Mouse (Mus musculus) lung, postnatal 4 days (tissue): ENCODE measurements at regions not wholly inside any gene's neighbourhood (a gene's known extent, or its start where the extent isn't known, plus 50 kb on each side); places are given as distances from the start of the nearest gene placed in this dataset.
"Not testable (repeated sequence)": the region's sequence is repeated elsewhere in the genome, so short reads cannot be mapped to it uniquely, and the experiment has no call there.

Source experiments
- DNase-seq, 2 experiments: peaks; one replicate each; pipeline ENCODE4 v3.0.0; 2021

DNA sequence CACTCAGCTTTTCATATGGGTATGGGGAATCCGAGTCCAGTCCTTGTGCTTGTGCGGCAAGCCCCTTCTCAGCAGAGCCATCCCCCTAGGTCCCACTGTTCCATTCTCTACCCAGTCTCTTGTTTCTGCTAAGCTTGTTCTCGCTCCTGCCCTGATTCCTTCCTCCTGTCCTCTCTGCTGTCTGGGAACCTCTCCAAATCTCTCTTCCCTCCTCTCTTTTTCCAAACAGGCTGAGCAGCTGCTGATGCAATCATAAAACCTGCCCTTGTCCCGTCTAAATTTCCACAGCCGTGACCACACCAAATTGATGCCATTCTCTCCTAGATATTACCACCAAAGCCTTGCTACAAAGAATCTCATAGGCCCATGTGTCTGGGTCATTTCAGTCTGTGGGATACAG is 103.4 kb upstream of the Gcfc2 start:
- DNase-seq, result no peak

DNA sequence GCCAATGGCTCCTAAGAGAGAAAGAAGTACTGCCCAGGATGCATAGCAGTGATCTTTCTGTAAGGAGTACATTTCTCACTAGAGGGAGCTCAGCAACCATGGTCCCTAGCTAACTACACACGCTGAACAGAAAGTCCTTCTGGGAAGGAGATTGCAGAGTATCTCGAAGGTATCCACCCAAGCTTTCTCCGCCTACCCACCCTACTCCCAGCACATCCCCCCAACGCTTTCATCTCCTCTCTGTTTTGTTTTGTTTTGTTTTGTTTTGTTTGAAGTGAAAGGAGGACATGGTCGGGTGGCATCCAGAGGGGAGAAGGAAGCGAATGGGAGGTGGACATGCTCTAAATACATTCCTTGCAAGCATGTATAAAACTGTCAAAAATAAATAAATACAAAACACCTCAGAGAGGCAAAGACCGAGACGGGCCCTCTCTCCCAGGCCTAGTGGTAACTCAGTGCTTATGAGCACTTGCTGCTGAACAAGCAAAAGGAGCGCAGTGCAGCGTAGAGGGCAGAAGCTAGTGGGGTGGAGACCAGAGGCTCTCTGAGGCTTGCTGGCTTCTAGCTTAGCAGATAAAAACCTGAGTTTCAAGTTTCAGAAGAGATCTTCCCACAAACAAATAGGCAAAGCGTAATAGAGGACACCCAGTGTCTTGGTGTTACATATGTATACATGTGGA is 83.9 kb upstream of the Gcfc2 start:
- DNase-seq, result no peak

DNA sequence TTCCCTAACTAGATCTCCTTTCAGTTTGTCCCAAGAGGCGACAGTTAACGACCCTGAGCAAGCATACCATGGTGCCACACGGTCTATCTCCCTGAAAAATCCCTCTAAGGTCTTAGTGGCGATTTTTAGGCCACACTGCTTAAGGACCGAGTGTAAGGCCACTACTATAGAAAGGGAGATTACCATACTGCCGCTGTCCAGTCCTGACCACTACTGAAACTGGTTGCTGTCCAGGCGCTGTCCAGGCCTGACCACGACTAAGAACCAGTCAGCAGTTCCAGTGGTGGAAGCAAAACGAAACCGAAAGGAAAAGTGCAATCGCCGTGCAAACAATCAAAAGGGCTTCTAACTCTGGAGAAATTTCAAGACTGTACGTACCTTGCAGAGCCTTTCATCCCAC is 55.3 kb upstream of the Gcfc2 start:
- DNase-seq, result not testable (repeated sequence)
